Mouse (Mus musculus) urinary bladder, adult 2 months (tissue): Measurements from ENCODE around the gene Timm50. TPM values are rescaled to one million over a fixed set of nuclear protein-coding genes. Genes with fewer than 3 reads are reported as not detected.
A peak's percentile ranks its signal among the peaks of the same experiment; 100 is the strongest.

Source experiments
- DNase-seq: peaks from one replicate; pipeline ENCODE4 v3.0.0; 2022; ENCODE audit warnings: low spot score
- polyA plus RNA-seq: library from polyadenylated mRNA; depleted of rRNA; stranded (reverse); fragments of >200 nt; gene quantifications from 2 replicates; pipeline ENCODE4 v1.2.3, GENCODE M21; 2012

Gene Timm50
- polyA plus RNA-seq, 1 experiment, result 41.8 TPM

DNA sequence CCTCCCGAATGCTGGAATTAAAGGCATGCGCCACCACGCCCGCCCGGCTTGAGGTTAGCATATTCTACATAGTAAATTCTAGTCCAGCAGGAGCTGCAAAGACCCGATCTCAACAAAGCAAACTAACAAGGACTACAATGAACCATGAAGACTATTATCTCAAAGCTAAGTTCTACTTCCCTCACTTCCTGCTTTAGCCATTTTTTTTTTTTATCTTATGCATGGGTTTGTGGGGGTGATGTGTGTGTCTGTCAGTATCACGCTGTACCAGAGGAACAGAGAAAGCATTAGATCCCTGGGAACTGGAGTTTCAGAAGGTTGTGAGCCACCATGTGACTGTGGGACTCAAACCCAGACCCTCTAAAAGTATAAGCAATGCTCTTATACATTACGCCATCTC lies 13.4 kb upstream of the Timm50 start:
- DNase-seq, result no peak

DNA sequence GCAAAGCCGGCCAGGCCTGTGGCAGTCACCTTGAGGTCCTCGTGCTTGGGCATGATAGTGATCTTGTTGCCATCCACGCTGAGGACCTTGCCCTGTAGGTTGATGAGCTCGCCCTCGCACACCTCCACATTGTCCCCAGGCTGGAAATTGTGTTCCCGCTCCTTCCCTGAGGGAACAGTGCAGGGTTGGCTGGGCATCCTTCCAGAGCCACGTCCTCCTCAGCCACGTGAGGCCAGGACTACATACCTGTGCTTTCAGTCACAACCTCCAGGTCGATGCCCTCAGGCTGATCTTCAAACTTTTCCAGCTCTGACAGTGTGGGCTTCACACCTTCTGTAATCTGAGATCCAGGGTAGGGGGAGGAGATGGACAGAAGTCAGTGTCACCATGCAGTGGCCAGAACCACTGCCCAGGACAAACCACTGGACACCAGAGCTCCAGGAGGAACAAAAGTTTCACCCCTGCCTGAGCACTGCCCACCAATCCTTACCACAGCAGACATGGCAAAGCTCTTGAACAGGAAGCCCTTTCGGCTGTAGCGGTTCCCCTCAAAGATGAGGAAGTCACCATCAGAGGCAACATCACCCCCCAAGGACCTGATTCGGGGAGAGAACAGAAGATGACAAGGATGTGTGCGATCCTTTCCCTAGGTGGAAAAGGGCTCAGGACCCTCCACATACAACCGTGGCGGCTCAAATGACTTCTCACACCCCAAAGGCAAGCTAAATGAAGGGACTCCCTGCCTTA lies 10.3 kb upstream of the Timm50 start:
- no peak for DNase-seq

- no peak for DNase-seq
These were observed 6.8 kb upstream of the Timm50 start for GRCm38 (mm10) chr7:28318714-28319113.

- DNase-seq, result no peak
These were observed 6.2 kb upstream of the Timm50 start for GRCm38 (mm10) chr7:28318036-28318435.

GRCm38 (mm10) chr7:28311151-28311925 lies 534 bp downstream of the Timm50 start:
- DNase-seq, result no peak

DNA sequence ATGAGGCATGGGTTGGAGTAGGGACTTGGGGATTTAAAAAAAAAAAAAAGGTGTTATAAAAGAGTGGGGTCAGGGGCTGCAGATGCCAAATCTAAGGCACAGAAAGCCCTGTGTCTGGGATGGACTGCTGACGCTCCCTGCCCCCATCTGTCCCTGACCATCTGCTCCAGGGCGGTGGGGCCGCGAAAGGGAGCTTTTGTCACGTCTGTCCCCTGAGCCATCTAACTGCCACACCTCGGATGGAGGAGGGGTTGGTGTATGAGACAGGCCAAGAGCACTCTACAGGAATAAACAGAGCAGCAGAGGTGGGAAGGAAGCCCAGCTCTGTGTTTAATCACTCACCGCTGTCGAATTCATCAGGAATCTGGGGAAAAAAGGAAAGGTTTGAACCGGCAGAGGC lies 2.1 kb downstream of the Timm50 start:
- DNase-seq, result no peak

GRCm38 (mm10) chr7:28306216-28306615 lies 5.7 kb downstream of the Timm50 start:
- no peak for DNase-seq

- DNase-seq, result no peak
These were observed 6.2 kb downstream of the Timm50 start for GRCm38 (mm10) chr7:28305641-28306040.

- no peak for DNase-seq
These were observed 10.0 kb downstream of the Timm50 start, which contains the start of gene Dll3 for GRCm38 (mm10) chr7:28301616-28302433. Gene Dll3, minus strand, starts transcription at chr7:28302238.

GRCm38 (mm10) chr7:28298837-28299625 lies 12.8 kb downstream of the Timm50 start:
- DNase-seq, result no peak

DNA sequence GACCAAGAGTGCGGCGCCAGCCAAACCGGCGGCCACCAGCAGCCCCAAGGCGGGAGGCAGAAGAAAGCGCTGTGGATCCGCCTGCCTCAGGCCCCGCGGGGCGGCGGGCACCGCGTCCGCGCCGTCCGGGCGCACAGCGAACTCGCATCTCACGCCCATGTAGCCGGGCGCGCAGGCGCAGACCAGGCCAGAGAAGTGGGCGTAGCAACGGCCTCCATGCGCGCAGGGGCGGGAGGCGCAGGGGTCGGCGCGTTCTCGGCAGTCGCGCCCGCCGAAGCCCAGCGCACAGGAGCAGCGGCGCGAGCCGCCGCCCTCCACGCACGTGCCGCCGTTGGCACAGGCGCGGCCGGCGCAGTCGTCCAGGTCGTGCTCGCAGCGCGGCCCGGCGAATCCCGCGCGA lies 17.4 kb downstream of the Timm50 start:
- DNase-seq, result no peak

DNA sequence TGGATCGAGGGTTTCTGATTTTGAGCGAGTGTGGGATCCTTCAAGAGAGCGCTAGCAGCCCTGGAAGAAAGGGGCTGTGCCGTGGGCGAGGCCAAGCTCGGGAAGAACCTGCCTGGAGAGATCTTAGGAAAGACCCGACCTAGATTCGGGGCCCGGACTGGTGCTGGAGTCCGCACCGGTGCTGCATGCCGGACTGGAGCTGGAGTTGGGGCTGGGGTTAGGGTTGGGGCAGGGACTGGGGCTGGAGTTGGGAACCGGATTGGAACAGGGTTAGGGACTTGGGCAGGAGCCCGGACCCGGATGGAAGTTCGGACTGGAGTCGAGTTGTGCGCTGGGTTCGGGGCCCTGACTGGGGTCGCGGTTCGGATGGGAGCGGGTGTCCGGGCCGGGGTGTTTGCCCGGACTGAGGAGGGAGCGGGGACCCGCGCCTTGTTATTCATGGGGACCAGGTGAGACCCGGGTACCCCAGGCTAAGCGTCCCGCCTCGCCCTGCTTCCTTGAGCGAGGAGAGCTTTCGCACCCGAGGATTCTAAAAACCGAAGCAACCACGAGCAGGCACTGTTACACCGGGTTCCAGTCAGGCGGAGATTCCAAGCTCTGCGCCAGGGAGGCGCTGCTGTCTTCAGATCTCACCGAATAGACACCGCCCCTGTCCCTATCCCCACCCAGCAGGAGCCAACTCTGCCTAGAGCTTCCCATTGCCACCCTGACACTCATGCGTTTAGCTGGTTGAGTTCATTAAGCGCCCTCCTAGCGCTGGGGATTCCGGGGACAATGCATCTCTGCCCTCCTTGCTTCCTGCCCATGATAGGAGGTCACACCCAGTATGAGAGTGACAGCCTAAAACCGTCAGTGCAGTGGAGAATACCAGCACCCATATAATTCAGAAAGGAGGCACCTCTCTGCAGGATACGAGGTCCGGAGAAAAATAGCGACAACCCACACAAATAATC lies 21.0 kb downstream of the Timm50 start, which contains the start of gene Selenov:
Gene Selenov (minus strand): TSS at position 549 of the 953 bp plus-strand sequence.
- no peak for DNase-seq

GRCm38 (mm10) chr7:28290165-28290564 lies 21.7 kb downstream of the Timm50 start:
- DNase-seq, result no peak

DNA sequence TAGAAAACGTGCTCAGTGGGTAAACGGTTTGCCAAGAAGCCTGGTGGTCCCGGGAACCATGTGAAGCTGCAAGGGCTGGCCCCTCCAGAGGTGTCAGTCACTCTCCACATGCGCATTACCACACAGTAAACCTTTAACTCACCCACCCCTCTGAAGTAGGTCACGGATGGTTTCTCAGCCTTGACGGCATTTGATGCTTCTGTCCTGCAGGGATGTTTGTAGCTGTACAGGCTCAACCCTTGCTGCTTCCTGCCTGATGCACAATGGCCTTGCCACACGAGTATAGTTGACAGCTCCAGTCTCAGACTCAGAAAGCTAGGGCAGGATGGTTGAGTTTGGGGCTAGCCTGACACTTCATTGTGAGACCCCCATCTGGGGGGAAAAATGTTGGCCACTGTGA lies 31.2 kb downstream of the Timm50 start:
- no peak for DNase-seq

DNA sequence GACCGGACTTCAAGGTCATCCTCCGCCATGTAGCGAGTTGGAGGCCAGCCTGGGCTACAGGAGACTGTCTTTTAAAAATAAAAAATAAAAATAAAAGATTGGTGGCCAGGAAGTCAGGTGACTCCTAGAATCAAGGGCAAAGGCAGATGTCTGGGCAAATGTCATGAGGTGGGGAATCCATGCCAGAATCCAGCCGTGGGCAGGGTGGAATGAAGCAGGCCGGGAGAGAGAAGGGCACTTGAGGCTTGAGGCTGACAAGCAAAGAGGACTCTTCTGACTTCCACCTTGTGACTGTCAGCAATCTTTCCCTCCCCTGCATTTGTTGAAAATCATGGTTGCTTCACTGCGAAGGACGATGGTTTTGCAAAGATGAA lies 33.6 kb downstream of the Timm50 start:
- no peak for DNase-seq

DNA sequence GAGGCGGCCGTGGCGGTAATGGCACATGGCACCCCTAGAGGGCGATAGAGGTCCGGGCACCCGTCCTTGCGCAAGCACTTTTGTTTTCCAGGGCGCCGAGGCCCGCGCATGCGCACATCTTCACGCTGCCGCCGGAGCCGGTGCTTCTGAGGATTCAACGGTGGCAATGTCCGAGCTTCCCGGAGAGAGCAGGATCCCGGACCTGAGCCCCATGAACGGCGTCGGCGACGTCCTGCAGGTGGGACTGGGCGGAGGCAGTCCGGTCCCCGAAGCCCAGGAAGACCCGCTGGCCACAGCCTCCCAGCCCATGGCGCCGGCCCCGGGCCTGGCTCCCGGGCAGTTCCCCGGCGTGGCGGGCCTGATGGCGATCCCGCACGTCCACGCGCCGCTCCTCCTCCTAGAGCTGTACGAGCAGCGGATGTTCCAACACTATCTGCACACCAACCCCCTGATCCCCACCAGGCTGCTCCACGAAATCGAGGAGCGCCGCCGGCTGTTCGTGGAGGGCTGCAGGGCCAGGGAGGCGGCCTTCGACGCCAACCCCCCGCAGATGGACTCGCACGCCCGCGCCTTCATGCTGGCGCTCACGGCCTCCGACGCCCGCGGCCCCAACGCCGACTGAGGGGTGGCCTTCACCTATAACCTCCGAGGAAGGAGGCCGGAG lies 34.1 kb downstream of the Timm50 start, which contains the start of gene Eid2b:
Gene Eid2b (plus strand): TSS at position 125 of the 664 bp plus-strand sequence.
- DNase-seq, result peak; percentile 95

GRCm38 (mm10) chr7:28277237-28277614 lies 34.6 kb downstream of the Timm50 start:
- DNase-seq, result no peak

DNA sequence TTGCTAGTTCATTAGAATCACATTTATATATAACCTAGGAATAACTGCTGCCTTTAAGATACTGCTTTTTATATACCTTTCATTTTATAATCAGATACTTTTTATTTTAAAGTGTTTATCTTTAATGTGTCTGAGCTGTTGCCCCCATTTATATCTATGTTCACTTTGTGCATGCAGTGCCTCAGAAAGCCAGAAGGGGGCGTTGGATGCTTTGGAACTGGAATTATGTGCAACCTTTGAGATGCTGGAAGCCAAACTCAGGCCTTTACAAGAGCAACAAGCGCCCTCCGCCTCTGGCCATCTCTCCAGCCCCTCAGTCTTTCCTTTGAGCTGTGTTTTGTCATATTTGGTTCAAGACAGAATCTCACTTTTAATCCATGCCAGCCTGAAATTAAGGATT lies 40.1 kb downstream of the Timm50 start:
- no peak for DNase-seq

DNA sequence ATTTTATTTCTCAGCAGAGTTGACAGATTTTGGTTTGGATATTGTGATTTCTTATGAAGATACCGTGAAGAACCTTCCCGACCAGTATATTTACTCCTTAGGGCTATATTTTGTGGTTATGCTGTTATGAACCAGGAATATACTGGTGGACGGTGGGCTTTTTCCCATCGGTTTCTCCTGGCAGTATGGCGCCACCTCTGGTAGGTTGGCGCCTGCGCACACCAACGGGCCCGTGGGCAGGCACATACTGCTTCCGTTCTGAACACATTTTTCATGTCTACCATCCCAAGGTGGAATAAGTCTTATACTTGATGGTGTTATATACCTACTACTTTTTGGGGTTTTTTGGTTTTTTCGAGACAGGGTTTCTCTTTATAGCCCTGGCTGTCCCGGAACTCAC lies 42.5 kb downstream of the Timm50 start:
- DNase-seq, result no peak

DNA sequence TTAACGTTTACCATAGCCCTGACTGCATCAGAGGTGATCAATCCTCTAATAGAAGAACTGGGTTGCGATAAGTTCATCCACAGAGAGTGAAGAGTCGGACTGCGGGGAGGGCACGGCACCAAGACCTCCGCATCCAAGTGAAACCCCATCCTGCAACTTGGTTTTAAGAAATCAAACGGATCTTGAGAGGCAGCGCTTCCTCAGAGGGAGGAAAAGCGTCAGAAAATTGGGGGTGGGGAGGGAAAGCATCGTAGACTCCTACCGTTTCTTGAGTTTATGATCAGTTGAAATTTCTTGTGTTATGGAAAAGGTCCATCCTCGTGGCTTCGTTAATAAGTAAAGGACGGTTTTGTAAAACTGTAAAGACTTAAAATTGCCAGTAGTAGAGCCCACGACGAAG lies 43.3 kb downstream of the Timm50 start:
- no peak for DNase-seq
